Mouse (Mus musculus) ovary, postnatal 10 days (tissue): ENCODE data around the gene Zscan4d.
"Not testable (repeated sequence)": the region's sequence is repeated elsewhere in the genome, so short reads cannot be mapped to it uniquely, and the experiment has no call there.

ENCODE experiments used
- DNase-seq: peaks from one replicate; pipeline ENCODE4 v3.0.0; 2022; ENCODE audit warnings: low spot score

Gene Zscan4d

DNA sequence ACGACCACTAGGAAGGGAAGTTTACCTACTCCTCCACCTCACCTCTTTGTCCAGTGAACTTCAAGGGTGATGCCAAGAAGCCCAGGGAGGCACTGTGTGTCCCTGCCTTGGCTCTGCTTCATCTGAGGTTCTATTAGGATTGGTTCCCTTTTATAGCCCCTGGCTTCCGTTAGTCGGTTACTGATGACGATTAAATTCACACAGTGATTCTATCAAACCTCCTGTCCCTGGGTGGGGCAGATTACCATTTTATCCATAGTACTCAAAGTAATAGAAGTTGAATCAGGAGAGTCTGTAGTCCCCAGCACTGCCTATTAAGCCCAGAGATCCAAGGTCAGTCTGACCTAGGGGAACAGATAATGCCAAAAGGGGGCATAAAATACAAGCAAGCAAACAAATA is at the start of gene Zscan4d:
Gene Zscan4d, minus strand, starts transcription at position 101 of the 400 bp plus-strand sequence.
- DNase-seq, result not testable (repeated sequence)

DNA sequence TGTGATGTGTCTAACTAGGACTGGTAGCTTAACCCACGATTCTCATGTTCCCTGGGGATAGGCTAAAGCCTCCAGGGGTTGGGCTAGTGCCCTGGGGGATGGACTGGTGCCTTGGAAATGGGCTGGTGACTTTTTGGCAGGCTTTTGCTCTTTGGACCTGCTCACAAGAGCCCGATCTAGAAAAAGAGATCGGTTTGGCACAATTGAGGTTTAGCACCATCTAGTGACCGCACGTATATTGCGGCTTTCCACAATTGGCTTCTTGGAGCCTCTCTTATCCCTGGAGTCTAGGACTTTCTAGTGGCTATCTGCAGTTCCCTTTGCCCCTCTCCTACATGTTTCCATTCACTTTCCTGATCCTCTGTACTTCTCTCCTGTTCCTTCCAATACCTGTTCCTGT is 7.9 kb downstream of the Zscan4d start:
- DNase-seq, result not testable (repeated sequence)
